Mouse (Mus musculus) heart, postnatal 14 days (tissue): ENCODE data around the gene 9930111J21Rik2. TPM values are rescaled to one million over a fixed set of nuclear protein-coding genes. Genes with fewer than 3 reads are reported as not detected.
"Not testable (repeated sequence)": the region's sequence is repeated elsewhere in the genome, so short reads cannot be mapped to it uniquely, and the experiment has no call there.

Experiments
- DNase-seq, 2 experiments: peaks; one replicate each; pipeline ENCODE4 v3.0.0; 2021 to 2022
- intact Hi-C: fragments of 180-260 bp; cut with DNase I; formaldehyde crosslinking; loops from one replicate; pipeline ENCODE4 v1.15.1; 2025
- long read RNA-seq, 2 experiments: library from polyadenylated mRNA; stranded (forward); transcript quantifications; one replicate each; pipeline ENCODE4 v2.0.0; 2021
- total RNA-seq, 2 experiments: library from RNA; stranded (reverse); gene quantifications; 2 replicates each; pipeline ENCODE4 v1.2.3; 2021

9930111J21Rik2 gene
- total RNA-seq = 1 to 10 TPM; 5.2 to 6.6 TPM
- long read RNA-seq, experiment 1 = 0 reads
- long read RNA-seq, experiment 2 = 0 reads

GRCm38 (mm10) chr11:49051093-49051891, at the start of gene 9930111J21Rik2:
Gene 9930111J21Rik2, minus strand, starts transcription at chr11:49051242.
- intact Hi-C loops, DNase-seq: not testable (repeated sequence)

- intact Hi-C loops = loop anchor here (5.0 kb wide), 1 partner anchor 313 kb away; no protein-coding TSS in a partner anchor
These were observed 49.4 kb upstream of the 9930111J21Rik2 start for GRCm38 (mm10) chr11:49100409-49100808.

GRCm38 (mm10) chr11:49095367-49095766, 44.3 kb upstream of the 9930111J21Rik2 start:
- intact Hi-C loops = no loop called here

More at GRCm38 (mm10) chr11:49100409-49100808, 49.4 kb upstream of the 9930111J21Rik2 start:
- no peak for DNase-seq

GRCm38 (mm10) chr11:49093861-49094660, 43.0 kb upstream of the 9930111J21Rik2 start:
- no peak for DNase-seq
- intact Hi-C loops = no loop called here

More at GRCm38 (mm10) chr11:49095367-49095766, 44.3 kb upstream of the 9930111J21Rik2 start:
- no peak for DNase-seq

GRCm38 (mm10) chr11:49092786-49093185, 41.7 kb upstream of the 9930111J21Rik2 start:
- no peak for DNase-seq
- intact Hi-C loops = no loop called here

- DNase-seq = no peak
- intact Hi-C loops = no loop called here
These were observed 41.1 kb upstream of the 9930111J21Rik2 start for GRCm38 (mm10) chr11:49092053-49092586.

GRCm38 (mm10) chr11:49091171-49091570, 40.1 kb upstream of the 9930111J21Rik2 start:
- DNase-seq = no peak
- intact Hi-C loops = no loop called here

- no peak for DNase-seq
- intact Hi-C loops = no loop called here
These were observed 39.5 kb upstream of the 9930111J21Rik2 start for GRCm38 (mm10) chr11:49090551-49090950.

- DNase-seq = no peak
- intact Hi-C loops = no loop called here
These were observed 38.9 kb upstream of the 9930111J21Rik2 start for GRCm38 (mm10) chr11:49089735-49090507.

- intact Hi-C loops = no loop called here
- DNase-seq = no peak
These were observed 38.1 kb upstream of the 9930111J21Rik2 start for GRCm38 (mm10) chr11:49088990-49089652.

- intact Hi-C loops = no loop called here
- peak in 1 of 2 experiments; percentile 21 for DNase-seq
These were observed 37.0 kb upstream of the 9930111J21Rik2 start for GRCm38 (mm10) chr11:49087830-49088616.

- no peak for DNase-seq
- intact Hi-C loops = no loop called here
These were observed 35.9 kb upstream of the 9930111J21Rik2 start for GRCm38 (mm10) chr11:49086858-49087361.

GRCm38 (mm10) chr11:49084875-49085274, 33.8 kb upstream of the 9930111J21Rik2 start:
- intact Hi-C loops = no loop called here

GRCm38 (mm10) chr11:49084385-49084784, 33.3 kb upstream of the 9930111J21Rik2 start:
- no peak for DNase-seq
- intact Hi-C loops = no loop called here

More at GRCm38 (mm10) chr11:49084875-49085274, 33.8 kb upstream of the 9930111J21Rik2 start:
- no peak for DNase-seq

GRCm38 (mm10) chr11:49083808-49084207, 32.8 kb upstream of the 9930111J21Rik2 start:
- intact Hi-C loops = no loop called here
- DNase-seq = no peak

- intact Hi-C loops = no loop called here
These were observed 32.1 kb upstream of the 9930111J21Rik2 start for GRCm38 (mm10) chr11:49083146-49083545.

GRCm38 (mm10) chr11:49081886-49082285, 30.8 kb upstream of the 9930111J21Rik2 start:
- intact Hi-C loops = no loop called here
- DNase-seq = no peak

More at GRCm38 (mm10) chr11:49083146-49083545, 32.1 kb upstream of the 9930111J21Rik2 start:
- DNase-seq = no peak

- intact Hi-C loops = no loop called here
- no peak for DNase-seq
These were observed 30.3 kb upstream of the 9930111J21Rik2 start for GRCm38 (mm10) chr11:49081356-49081755.
